Mouse (Mus musculus) left cerebral cortex, adult 11 months (tissue): ENCODE data around the gene Epsti1.
A peak's percentile ranks its signal among the peaks of the same experiment; 100 is the strongest.

Source experiments
- DNase-seq: peaks from one replicate; pipeline ENCODE4 v3.0.0; 2022; ENCODE audit warnings: low spot score

Epsti1 gene

GRCm38 (mm10) chr14:77923076-77923865 is 19.2 kb downstream of the Epsti1 start:
- DNase-seq: no peak

- DNase-seq: no peak
Observed at GRCm38 (mm10) chr14:77925414-77925813, 21.4 kb downstream of the Epsti1 start.

- DNase-seq: peak; percentile 35
Observed at GRCm38 (mm10) chr14:77926718-77927117, 22.7 kb downstream of the Epsti1 start.

- peak; percentile 72 for DNase-seq
Observed at GRCm38 (mm10) chr14:77928021-77928420, 24.0 kb downstream of the Epsti1 start.

- no peak for DNase-seq
Observed at GRCm38 (mm10) chr14:77928653-77929052, 24.6 kb downstream of the Epsti1 start.

GRCm38 (mm10) chr14:77929139-77929678 is 25.2 kb downstream of the Epsti1 start:
- DNase-seq: no peak

GRCm38 (mm10) chr14:77932150-77933047 is 28.4 kb downstream of the Epsti1 start:
- no peak for DNase-seq

- no peak for DNase-seq
Observed at GRCm38 (mm10) chr14:77933243-77933642, 29.2 kb downstream of the Epsti1 start.

- no peak for DNase-seq
Observed at GRCm38 (mm10) chr14:77934431-77934830, 30.4 kb downstream of the Epsti1 start.

- DNase-seq: no peak
Observed at GRCm38 (mm10) chr14:77941105-77941504, 37.1 kb downstream of the Epsti1 start.

- DNase-seq: no peak
Observed at GRCm38 (mm10) chr14:77942235-77942634, 38.2 kb downstream of the Epsti1 start.

GRCm38 (mm10) chr14:77942793-77943558 is 38.9 kb downstream of the Epsti1 start:
- DNase-seq: no peak

GRCm38 (mm10) chr14:77961741-77962140 is 57.7 kb downstream of the Epsti1 start:
- no peak for DNase-seq

- DNase-seq: no peak
Observed at GRCm38 (mm10) chr14:77963525-77963924, 59.5 kb downstream of the Epsti1 start.

- DNase-seq: no peak
Observed at GRCm38 (mm10) chr14:77971355-77971754, 67.3 kb downstream of the Epsti1 start.

GRCm38 (mm10) chr14:77974221-77974620 is 70.2 kb downstream of the Epsti1 start:
- no peak for DNase-seq

- DNase-seq: no peak
Observed at GRCm38 (mm10) chr14:77975702-77976101, 71.7 kb downstream of the Epsti1 start.

- DNase-seq: no peak
Observed at GRCm38 (mm10) chr14:77981516-77981915, 77.5 kb downstream of the Epsti1 start.

GRCm38 (mm10) chr14:77997731-77998130 is 93.7 kb downstream of the Epsti1 start:
- no peak for DNase-seq

- no peak for DNase-seq
Observed at GRCm38 (mm10) chr14:78004486-78004885, 100.4 kb downstream of the Epsti1 start.

- DNase-seq: no peak
Observed at GRCm38 (mm10) chr14:78008019-78008418, 104.0 kb downstream of the Epsti1 start.

- no peak for DNase-seq
Observed at GRCm38 (mm10) chr14:78011808-78012207, 107.8 kb downstream of the Epsti1 start.
